Mouse (Mus musculus) A20 (cell line): ENCODE measurements at regions not wholly inside any gene's neighbourhood (a gene's known extent, or its start where the extent isn't known, plus 50 kb on each side); places are given as distances from the start of the nearest gene placed in this dataset.

Experiments used
- DNase-seq: peaks from one replicate; pipeline ENCODE4 v3.0.0-alpha.2; 2011; ENCODE audit warnings: low read depth, low spot score

DNA sequence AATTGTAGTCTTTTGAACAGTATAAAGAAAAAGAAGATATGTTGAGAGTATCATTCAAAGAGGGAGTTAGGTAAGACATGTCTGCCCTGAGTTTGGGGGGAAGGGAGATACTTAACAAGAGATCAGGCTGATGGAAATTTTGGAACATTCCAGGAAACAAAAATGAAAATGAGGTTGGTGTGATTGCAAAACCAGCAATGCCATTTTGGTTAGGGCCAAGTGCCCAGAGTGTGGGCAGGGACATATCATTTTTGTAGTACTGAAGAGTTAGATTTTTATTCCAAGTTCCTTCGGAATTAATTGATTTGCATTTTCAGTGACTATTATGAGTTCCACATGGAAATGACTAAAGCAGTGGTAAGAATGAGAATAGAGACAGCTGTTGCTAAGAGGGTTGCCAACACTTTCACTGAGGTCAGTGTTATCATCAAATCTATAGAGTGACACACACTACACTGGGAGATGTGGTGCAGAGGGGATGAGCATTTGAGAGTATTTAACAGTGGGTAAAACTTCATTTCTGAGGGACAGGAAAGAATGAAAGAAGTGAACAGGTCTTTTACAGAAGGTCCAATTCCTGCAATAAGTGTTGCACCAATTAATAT is 105.1 kb upstream of the Erbb4 start:
- no peak for DNase-seq

GRCm38 (mm10) chr1:69202745-69203144 is 94.9 kb upstream of the Erbb4 start:
- DNase-seq: no peak

GRCm38 (mm10) chr1:69165202-69165601 is 57.3 kb upstream of the Erbb4 start:
- DNase-seq: peak; percentile 2
